Mouse (Mus musculus) lung, adult 2 months (tissue): Measurements from ENCODE around the gene Robo1.

Source experiments
- CTCF ChIP-seq: fragments of 200-500 bp; IDR thresholded peaks from 2 replicates; pipeline ENCODE4 v1.5.1; 2011; ENCODE audit warnings: mild to moderate bottlenecking, low read length, control low read depth; ENCODE audit not compliant: insufficient read depth
- POLR2A ChIP-seq: fragments of 200-500 bp; IDR thresholded peaks from 2 replicates; pipeline ENCODE4 v1.6.1; 2011; ENCODE audit warnings: low read depth, mild to moderate bottlenecking, control low read depth, low read length, borderline replicate concordance; ENCODE audit errors: extremely low read depth

GRCm38 (mm10) chr16:72959823-72960222, 651.7 kb downstream of the Robo1 start:
- TF ChIP-seq POLR2A (no peak), CTCF (no peak)
